Mouse (Mus musculus) mouse trophoblast stem cell (cell line): ENCODE data around the gene Psmd14.

ENCODE experiments used
- in situ Hi-C, 2 experiments: fragments of 300-500 bp; cut with MseI, MboI; formaldehyde crosslinking; loops; 2 replicates in 1 of 2; 3 replicates in 1 of 2; pipeline ENCODE4 v1.15.1; 2025

Psmd14 gene

GRCm38 (mm10) chr2:61811507-61812421 lies 100.3 kb downstream of the Psmd14 start:
- in situ Hi-C loops: no loop called here

GRCm38 (mm10) chr2:61812536-61812935 lies 101.0 kb downstream of the Psmd14 start:
- in situ Hi-C loops: no loop called here

- in situ Hi-C loops: no loop called here
Measured at GRCm38 (mm10) chr2:61813106-61813505, 101.6 kb downstream of the Psmd14 start.

- in situ Hi-C loops: no loop called here
Measured at GRCm38 (mm10) chr2:61813521-61813920, 102.0 kb downstream of the Psmd14 start.

GRCm38 (mm10) chr2:61814548-61815473 lies 103.3 kb downstream of the Psmd14 start:
- in situ Hi-C loops: no loop called here

- in situ Hi-C loops: no loop called here
Measured at GRCm38 (mm10) chr2:61815583-61816313, 104.3 kb downstream of the Psmd14 start.

- in situ Hi-C loops: no loop called here
Measured at GRCm38 (mm10) chr2:61818197-61818596, 106.7 kb downstream of the Psmd14 start.

- in situ Hi-C loops: no loop called here
Measured at GRCm38 (mm10) chr2:61820203-61820602, 108.7 kb downstream of the Psmd14 start.

GRCm38 (mm10) chr2:61823426-61824140 lies 112.1 kb downstream of the Psmd14 start:
- in situ Hi-C loops: no loop called here

GRCm38 (mm10) chr2:61837243-61837806 lies 125.8 kb downstream of the Psmd14 start:
- in situ Hi-C loops: no loop called here
